Mouse (Mus musculus) kidney, embryonic 14.5 days (tissue): ENCODE measurements around the gene Agl. TPM values are rescaled to one million over a fixed set of nuclear protein-coding genes. Genes with fewer than 3 reads are reported as not detected.
A peak's percentile ranks its signal among the peaks of the same experiment; 100 is the strongest.
"Not testable (repeated sequence)": the region's sequence is repeated elsewhere in the genome, so short reads cannot be mapped to it uniquely, and the experiment has no call there.

Experiments
- ATAC-seq: fragments of 200-750 bp; cut with Nextera tagmentation; 2 replicates; pipeline ENCODE4 v1.8.0; 2017; ENCODE audit warnings: moderate number of reproducible peaks, mild to moderate bottlenecking, moderate TSS enrichment, moderate library complexity; ENCODE audit not compliant: low FRiP score, low TSS enrichment
- H3K27ac ChIP-seq: fragments of 300-500 bp; sonication (generic); 2 replicates; pipeline ENCODE4 v1.5.1; 2014; ENCODE audit warnings: low read depth, mild to moderate bottlenecking, low read length, moderate library complexity, mixed read lengths
- H3K27me3 ChIP-seq: fragments of 300-500 bp; sonication (generic); 2 replicates; pipeline ENCODE4 v1.6.1; 2014; ENCODE audit warnings: mild to moderate bottlenecking, low read length; ENCODE audit not compliant: control insufficient read depth, insufficient read depth
- H3K36me3 ChIP-seq: fragments of 300-500 bp; sonication (generic); 2 replicates; pipeline ENCODE4 v1.6.1; 2014; ENCODE audit warnings: low read length, mixed read lengths; ENCODE audit not compliant: control insufficient read depth, insufficient read depth
- H3K4me1 ChIP-seq: fragments of 300-500 bp; sonication (generic); 2 replicates; pipeline ENCODE4 v1.6.1; 2014; ENCODE audit warnings: low read length, mixed read lengths; ENCODE audit not compliant: control insufficient read depth, insufficient read depth
- H3K4me2 ChIP-seq: fragments of 300-500 bp; sonication (generic); replicated peaks from 2 replicates; pipeline ENCODE4 v1.6.1; 2014; ENCODE audit warnings: low read depth, mild to moderate bottlenecking, low read length
- H3K4me3 ChIP-seq: fragments of 300-500 bp; sonication (generic); 2 replicates; pipeline ENCODE4 v1.5.1; 2014; ENCODE audit warnings: mild to moderate bottlenecking, low read length
- H3K9ac ChIP-seq: fragments of 300-500 bp; sonication (generic); 2 replicates; pipeline ENCODE4 v1.6.1; 2014; ENCODE audit warnings: low read depth, mild to moderate bottlenecking, low read length, moderate library complexity
- H3K9me3 ChIP-seq: fragments of 300-500 bp; sonication (generic); 2 replicates; pipeline ENCODE4 v1.6.1; 2016; ENCODE audit warnings: low read length; ENCODE audit not compliant: control insufficient read depth
- WGBS: fragments of 180-500 bp; shearing (Covaris S2); extraction: QIAGEN DNeasy Blood & Tissue Kit; methylation state at CpG from one replicate; pipeline ENCODE4 v1.1.7; 2014; 5-methylcytosine and 5-hydroxymethylcytosine counted together
- polyA plus RNA-seq: library from polyadenylated mRNA; unstranded; fragments of >200 nt; fragmentation: Nextera tagmentation; extraction: Ambion mirVana; gene quantifications from 2 replicates; pipeline ENCODE4 v1.2.1, GENCODE M21; 2014

The Agl gene
- polyA plus RNA-seq, 1 experiment from 2014 or later = 22.2 TPM

DNA sequence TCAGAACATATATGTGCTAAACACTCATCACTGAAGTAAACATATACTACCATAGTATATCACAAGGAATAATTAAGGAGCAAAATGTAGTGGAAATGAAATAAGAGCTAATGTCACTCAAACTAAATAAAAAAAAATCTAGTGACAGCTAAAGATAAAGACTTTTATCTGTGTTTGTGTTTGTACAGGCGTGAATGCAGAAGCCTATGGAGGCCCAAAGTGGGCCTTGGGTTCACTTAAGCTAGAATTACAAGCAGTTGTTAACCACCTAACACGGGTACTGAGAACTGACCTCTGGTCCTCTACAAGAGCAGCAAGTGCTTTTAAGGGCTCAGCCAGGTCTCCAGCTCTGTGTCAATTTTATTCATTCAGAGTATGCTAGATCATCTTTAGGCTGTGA, 31.0 kb downstream of the Agl start:
- Histone ChIP-seq H3K36me3 (peaks cover 64% of the 10 kb centered on the region), H3K4me2 (no peak overlapping the region), H3K27ac (no peak overlapping the region), H3K4me3 (no peak overlapping the region), H3K9me3 (no peaks in the 10 kb centered on the region), H3K27me3 (no peaks in the 10 kb centered on the region), H3K4me1 (no peaks in the 10 kb centered on the region), H3K9ac (no peak overlapping the region)
- no peak for ATAC-seq
- WGBS = 83% methylated on average over 2 of the region's 2 CpGs

DNA sequence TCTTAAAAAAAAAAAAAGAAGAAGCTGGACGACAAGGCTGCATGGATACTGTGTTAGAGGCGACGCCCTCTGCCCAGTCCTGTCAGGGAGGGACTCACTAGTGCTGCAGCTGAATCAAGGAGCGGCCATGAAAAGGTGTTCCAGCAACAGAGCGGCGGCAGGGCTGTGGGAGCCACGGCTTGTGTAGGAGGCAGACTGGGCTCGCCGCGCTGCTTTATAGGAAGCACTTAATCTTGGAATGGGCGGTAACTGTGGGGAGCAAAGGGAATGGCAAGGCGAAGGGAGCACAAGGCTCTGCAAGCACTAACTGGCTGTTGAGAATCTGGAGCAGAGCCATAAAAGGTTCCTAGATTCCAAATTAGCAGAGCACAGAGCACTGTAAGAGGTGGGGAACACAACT, 34.1 kb downstream of the Agl start:
- no peak overlapping the region for H3K4me2 ChIP-seq
- no peak overlapping the region for H3K27ac ChIP-seq
- H3K36me3 ChIP-seq = peaks cover 45% of the 10 kb centered on the region
- ATAC-seq = no peak
- 85% methylated on average over 12 of the region's 12 CpGs for WGBS
- H3K27me3 ChIP-seq = no peaks in the 10 kb centered on the region
- H3K9ac ChIP-seq = no peak overlapping the region
- H3K9me3 ChIP-seq = no peaks in the 10 kb centered on the region
- no peaks in the 10 kb centered on the region for H3K4me1 ChIP-seq
- no peak overlapping the region for H3K4me3 ChIP-seq

DNA sequence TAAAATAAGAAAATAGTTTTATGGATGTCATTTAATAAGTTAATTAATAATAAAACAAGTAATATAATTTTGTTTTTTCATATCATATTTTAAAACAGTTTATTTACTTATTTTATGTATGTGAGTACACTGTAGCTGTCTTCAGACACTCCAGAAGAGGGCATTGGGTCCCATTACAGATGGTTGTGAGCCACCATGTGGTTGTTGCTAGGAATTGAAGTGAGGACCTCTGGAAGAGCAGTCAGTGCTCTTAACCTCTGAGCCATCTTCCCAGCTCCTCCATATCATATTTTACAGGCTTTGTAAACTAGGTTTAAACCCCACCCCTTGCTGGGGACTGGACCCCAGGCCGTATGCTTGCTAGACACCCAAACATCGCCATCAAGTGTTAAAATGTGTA, 36.4 kb downstream of the Agl start:
- H3K27me3 ChIP-seq = no peaks in the 10 kb centered on the region
- H3K4me3 ChIP-seq = no peak overlapping the region
- H3K9me3 ChIP-seq = no peaks in the 10 kb centered on the region
- no peaks in the 10 kb centered on the region for H3K4me1 ChIP-seq
- no peak overlapping the region for H3K9ac ChIP-seq
- peaks cover 30% of the 10 kb centered on the region for H3K36me3 ChIP-seq
- no peak for ATAC-seq
- WGBS = 96% methylated on average over 2 of the region's 2 CpGs
- H3K27ac ChIP-seq = no peak overlapping the region
- no peak overlapping the region for H3K4me2 ChIP-seq

DNA sequence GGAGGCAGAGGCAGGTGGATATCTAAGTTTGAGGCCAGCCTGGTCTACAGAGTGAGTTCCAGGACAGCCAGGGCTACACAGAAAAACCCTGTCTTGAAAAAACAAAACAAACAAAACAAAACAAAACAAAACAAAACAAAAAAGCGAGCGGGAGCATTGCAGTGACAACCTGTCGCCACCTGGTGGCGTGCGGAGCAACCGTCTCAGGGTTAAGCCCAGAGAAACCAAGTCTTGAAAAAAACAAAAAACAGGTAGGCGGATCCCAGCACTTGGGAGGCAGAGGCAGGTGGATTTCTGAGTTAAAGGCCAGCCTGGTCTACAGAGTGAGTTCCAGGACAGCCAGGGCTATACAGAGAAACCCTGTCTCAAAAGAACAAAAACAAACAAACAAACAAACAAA, 41.0 kb downstream of the Agl start:
- not testable (repeated sequence) for H3K4me3 ChIP-seq, ATAC-seq, H3K27me3 ChIP-seq, H3K9me3 ChIP-seq, H3K4me1 ChIP-seq, H3K4me2 ChIP-seq, H3K9ac ChIP-seq, H3K27ac ChIP-seq
- peaks cover 17% of the 10 kb centered on the region for H3K36me3 ChIP-seq
- WGBS = 91% methylated on average over 7 of the region's 7 CpGs

DNA sequence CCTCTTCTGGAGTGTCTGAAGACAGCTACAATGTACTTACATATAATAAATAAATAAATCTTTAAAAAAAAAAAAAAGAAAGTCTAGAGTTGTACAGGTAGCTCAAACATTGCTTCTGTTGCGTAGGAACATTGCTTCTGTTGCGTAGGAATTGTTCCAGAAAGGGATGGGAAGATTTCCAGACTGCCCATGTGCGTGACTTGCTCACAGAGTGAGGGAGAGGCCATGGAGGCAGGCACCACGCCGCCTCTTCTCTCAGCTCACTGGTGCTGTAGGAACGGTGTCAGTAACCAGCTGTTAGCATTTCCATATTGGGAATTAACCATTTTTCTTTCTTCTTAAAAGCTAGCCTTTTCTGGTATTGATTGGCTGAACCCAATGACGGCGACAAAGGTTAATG, 55.1 kb downstream of the Agl start:
- H3K36me3 ChIP-seq = peaks cover 25% of the 10 kb centered on the region
- WGBS = 95% methylated on average over 8 of the region's 8 CpGs

DNA sequence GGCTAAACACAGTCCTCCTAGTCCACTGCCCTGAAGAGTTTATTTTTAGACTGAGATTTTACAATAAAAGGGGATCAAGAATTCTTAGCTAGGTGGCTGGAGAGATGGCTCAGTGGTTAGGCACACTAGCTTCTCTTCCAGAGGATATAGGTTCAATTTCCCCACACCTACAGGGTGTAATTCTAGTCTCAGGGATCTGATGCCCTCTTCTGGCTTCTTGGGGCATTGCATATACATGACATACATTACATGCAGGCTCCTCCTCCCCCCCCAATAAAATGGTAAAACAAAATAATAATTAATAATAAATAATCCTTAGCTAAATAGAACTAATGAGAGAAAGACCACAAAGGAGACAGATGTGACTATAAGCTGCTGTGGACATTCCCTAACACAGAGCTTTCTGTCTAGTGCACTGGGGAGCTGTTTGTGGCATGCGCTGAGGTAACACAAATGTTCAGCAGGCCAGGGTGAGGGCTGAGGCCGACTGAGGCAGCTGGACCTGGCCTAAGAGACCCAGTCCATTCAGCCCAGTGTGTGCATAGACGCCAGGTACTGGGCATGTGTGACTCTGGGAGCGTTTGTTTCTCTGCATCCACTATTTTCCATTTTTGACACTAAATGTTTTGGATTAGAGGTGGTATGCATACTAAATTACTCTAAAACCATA, 56.6 kb downstream of the Agl start:
- Histone ChIP-seq H3K27ac (no peak overlapping the region), H3K27me3 (no peaks in the 10 kb centered on the region), H3K36me3 (peaks cover 14% of the 10 kb centered on the region), H3K4me3 (no peak overlapping the region), H3K4me2 (no peak overlapping the region), H3K9me3 (no peaks in the 10 kb centered on the region), H3K9ac (no peak overlapping the region), H3K4me1 (no peaks in the 10 kb centered on the region)
- WGBS = 89% methylated on average over 4 of the region's 4 CpGs
- ATAC-seq = no peak

More for the DNA sequence above, 55.1 kb downstream of the Agl start:
- no peak for ATAC-seq
- Histone ChIP-seq H3K4me1 (no peaks in the 10 kb centered on the region), H3K9ac (no peak overlapping the region), H3K4me3 (no peak overlapping the region), H3K9me3 (no peaks in the 10 kb centered on the region), H3K27ac (no peak overlapping the region), H3K4me2 (no peak overlapping the region), H3K27me3 (no peaks in the 10 kb centered on the region)

DNA sequence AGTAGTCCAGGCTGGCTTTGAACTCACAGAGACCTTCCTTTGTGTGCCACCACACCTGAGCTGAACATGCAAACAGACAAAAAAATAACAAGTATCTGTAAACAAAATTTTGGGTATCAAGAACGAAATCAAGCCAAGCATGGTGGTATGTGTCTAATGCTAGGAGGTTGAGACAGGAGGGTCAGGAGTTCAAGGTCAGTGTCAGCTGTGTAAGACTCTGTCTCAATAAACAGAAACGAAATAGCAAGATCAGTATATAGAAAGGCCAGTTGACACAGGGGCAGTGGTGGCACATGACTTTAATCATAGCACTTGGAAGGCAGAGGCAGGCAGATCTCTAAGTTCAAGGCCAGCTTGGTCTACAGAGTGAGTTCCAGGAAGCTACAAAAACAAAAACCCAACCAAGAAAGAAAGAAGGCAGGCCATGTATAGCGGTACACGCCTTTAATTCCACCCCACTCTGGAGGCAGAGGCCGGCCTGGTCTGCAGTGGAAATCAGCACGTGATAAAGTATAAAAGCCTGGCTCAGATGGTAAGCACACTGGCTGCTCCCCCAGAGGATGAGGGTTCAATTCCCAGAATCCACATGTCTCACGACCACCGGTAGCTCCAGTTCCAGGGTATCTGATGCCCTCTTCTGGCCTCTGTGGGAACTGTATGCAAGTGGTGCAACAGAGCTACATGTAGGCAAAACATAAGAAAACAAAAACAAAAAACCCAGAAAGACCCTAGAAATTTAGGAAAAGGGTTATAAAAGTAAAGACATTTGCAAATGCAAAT, 59.4 kb downstream of the Agl start:
- Histone ChIP-seq H3K4me2 (no peak overlapping the region), H3K4me3 (no peak overlapping the region), H3K27me3 (no peaks in the 10 kb centered on the region), H3K9me3 (no peaks in the 10 kb centered on the region), H3K27ac (no peak overlapping the region), H3K36me3 (peaks cover 4% of the 10 kb centered on the region), H3K9ac (no peak overlapping the region), H3K4me1 (no peaks in the 10 kb centered on the region)
- peak; percentile 50; the same call in 1 of the 2 replicates for ATAC-seq
- WGBS = 59% methylated on average over 8 of the region's 8 CpGs

DNA sequence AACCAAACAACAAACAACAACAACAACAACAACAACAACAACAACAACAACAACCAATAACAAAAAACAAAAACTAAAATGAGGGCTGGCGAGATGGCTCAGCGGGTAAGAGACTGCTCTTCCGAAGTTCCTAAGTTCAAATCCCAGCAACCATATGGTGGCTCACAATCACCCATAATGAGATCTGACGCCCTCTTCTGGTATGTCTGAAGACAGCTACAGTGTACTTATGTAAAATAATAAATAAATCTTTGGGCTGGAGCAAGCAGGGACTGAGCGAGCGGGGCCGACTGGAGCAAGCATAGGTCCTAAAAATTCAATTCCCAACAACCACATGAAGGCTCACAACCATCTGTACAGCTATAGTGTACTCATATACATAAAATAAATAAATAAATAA, 60.3 kb downstream of the Agl start:
- not testable (repeated sequence) for H3K4me2 ChIP-seq, ATAC-seq, H3K27ac ChIP-seq, H3K4me3 ChIP-seq, H3K27me3 ChIP-seq, H3K4me1 ChIP-seq, H3K9me3 ChIP-seq, H3K9ac ChIP-seq, H3K36me3 ChIP-seq
- 90% methylated on average over 7 of the region's 7 CpGs for WGBS

DNA sequence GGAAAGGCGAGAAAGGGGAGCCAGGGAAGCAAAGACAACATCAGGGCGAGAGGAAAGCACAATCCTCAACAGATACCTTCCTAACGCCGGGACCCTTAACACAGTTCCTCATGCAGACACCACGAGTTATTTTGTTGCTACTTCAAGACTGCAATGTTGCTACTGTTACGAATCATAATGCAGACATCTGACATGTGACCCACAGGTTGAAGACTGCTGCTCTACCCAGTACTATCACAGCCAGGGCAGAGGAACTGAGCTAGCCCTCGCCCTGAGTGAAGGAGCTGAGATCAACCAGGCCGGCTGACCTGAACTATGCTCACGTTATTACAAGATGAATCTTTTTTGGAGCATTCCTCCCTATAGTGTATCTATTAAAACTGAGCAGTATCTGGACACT, 67.0 kb downstream of the Agl start:
- Histone ChIP-seq H3K4me2 (no peak overlapping the region), H3K4me1 (no peaks in the 10 kb centered on the region), H3K9ac (no peak overlapping the region), H3K9me3 (no peaks in the 10 kb centered on the region), H3K27me3 (no peaks in the 10 kb centered on the region), H3K4me3 (no peak overlapping the region), H3K27ac (no peak overlapping the region), H3K36me3 (no peaks in the 10 kb centered on the region; the same call in 1 of the 2 replicates)
- no peak for ATAC-seq
- WGBS = 72% methylated on average over 9 of the region's 9 CpGs
